9 mouse cellular contexts compared by ENCODE assay signal in genomic region chr9:107961881-107962280, GRCm38 (mm10). TPM values are rescaled to one million over a fixed set of nuclear protein-coding genes. Genes with fewer than 3 reads are reported as not detected.
A peak's percentile ranks its signal among the peaks of the same experiment; 100 is the strongest.
DNase-seq lines count a peak whose midpoint lies in the region; ATAC-seq and TF ChIP-seq lines count a peak whose summit lies in the region.
"Had no signal": no experiment of that assay in that cellular context is flagged by ENCODE, and none has a peak within 500 bp of the region (broad histone marks: within the 10 kb centered on the region; RNA-seq: fewer than 3 reads in every experiment).

No protein-coding gene starts in this region.

- TF ChIP-seq CTCF in MEL (IDR thresholded peaks at IDR 0.05 in 2 of 3, conservative IDR thresholded peaks at IDR 0.05 in 1 of 3; ENCODE audit: control insufficient read depth in 1 of 3, insufficient read depth in 1 of 3, low read depth in 2 of 3, low read length in 3 of 3, poor library complexity in 1 of 3, severe bottlenecking in 1 of 3), result peak in 2 of 3 experiments; percentile 39; a peak in 3 of 6 replicates

- 0 out of 2 replicates have a peak overlapping the region, but pooled peaks have one; percentile 36 for H3K9ac ChIP-seq in heart, embryonic 12.5 days
- no peak overlapping the region for H3K9ac ChIP-seq in heart, embryonic 11.5 days (ENCODE audit: low read depth, low read length)
- H3K9ac ChIP-seq in MEL (ENCODE audit: control insufficient read depth, low read depth, low read length, poor library complexity, severe bottlenecking), result no peak overlapping the region
- H3K9ac ChIP-seq: neural tube, embryonic 12.5 days had no signal

- H3K4me1 ChIP-seq in heart, embryonic 12.5 days (replicated peaks), result peaks cover 16% of the 10 kb centered on the region
- H3K4me1 ChIP-seq in heart, embryonic 11.5 days (ENCODE audit: control insufficient read depth, insufficient read depth, low read length), result peaks cover 8% of the 10 kb centered on the region; the same call in 1 of the 2 replicates
- H3K4me1 ChIP-seq in MEL (ENCODE audit: control insufficient read depth in 1 of 2, insufficient read depth in 2 of 2, low read length in 2 of 2), result no peaks in the 10 kb centered on the region

- peak; percentile 19; the same call in 1 of the 2 replicates for ATAC-seq in heart, embryonic 12.5 days (ENCODE audit: insufficient number of reproducible peaks, low FRiP score)
- ATAC-seq in heart, embryonic 11.5 days (replicated peaks; ENCODE audit: insufficient number of reproducible peaks, low FRiP score, low TSS enrichment), result no peak

- H3K4me2 ChIP-seq in heart, embryonic 12.5 days, result no peak overlapping the region
- H3K4me2 ChIP-seq in heart, embryonic 11.5 days, result no peak overlapping the region
- H3K4me2 ChIP-seq: neural tube, embryonic 12.5 days had no signal

- H3K79me2 ChIP-seq in MEL (ENCODE audit: control insufficient read depth, insufficient read depth, low read length, poor library complexity), result no peaks in the 10 kb centered on the region

- no peaks in the 10 kb centered on the region for H3K27me3 ChIP-seq in heart, embryonic 12.5 days (replicated peaks)
- H3K27me3 ChIP-seq in heart, embryonic 11.5 days (ENCODE audit: control insufficient read depth, insufficient read depth, low read length), result no peaks in the 10 kb centered on the region
- no peaks in the 10 kb centered on the region for H3K27me3 ChIP-seq in MEL (ENCODE audit: control insufficient read depth in 1 of 2, insufficient read depth in 2 of 2, low read length in 2 of 2)
- H3K27me3 ChIP-seq: neural tube, embryonic 12.5 days had no signal

- TF ChIP-seq RAD21 in MEL (IDR thresholded peaks at IDR 0.05; ENCODE audit: low read depth, low read length), result peak; percentile 22

- H3K36me3 ChIP-seq in heart, embryonic 12.5 days, result peaks cover 58% of the 10 kb centered on the region
- H3K36me3 ChIP-seq in heart, embryonic 11.5 days (ENCODE audit: control insufficient read depth, insufficient read depth, low read length), result peaks cover 26% of the 10 kb centered on the region; the same call in 1 of the 2 replicates
- H3K36me3 ChIP-seq in MEL (ENCODE audit: control insufficient read depth in 1 of 2, insufficient read depth in 2 of 2, low read length in 2 of 2), result peaks cover 0 to 16% of the 10 kb centered on the region in 2 experiments; a peak in 2 of 4 replicates

- 58% methylated on average over 5 of the region's 5 CpGs for WGBS in heart, embryonic 12.5 days
- WGBS in heart, embryonic 11.5 days (ENCODE audit: insufficient replicate concordance), result 60% methylated on average over 5 of the region's 5 CpGs

- no peak for TF ChIP-seq EP300 in MEL (IDR thresholded peaks at IDR 0.05; ENCODE audit: low read depth in 1 of 2, low read length in 2 of 2)

- no peak overlapping the region for H3K4me3 ChIP-seq in heart, embryonic 12.5 days
- H3K4me3 ChIP-seq in heart, embryonic 11.5 days (ENCODE audit: low read depth, low read length), result no peak overlapping the region
- no peak overlapping the region for H3K4me3 ChIP-seq in MEL (ENCODE audit: control insufficient read depth in 1 of 2, insufficient read depth in 1 of 2, low read depth in 2 of 2, low read length in 2 of 2)
- H3K4me3 ChIP-seq: neural tube, embryonic 12.5 days had no signal

- no peak overlapping the region for H3K27ac ChIP-seq in heart, embryonic 12.5 days (ENCODE audit: poor library complexity, severe bottlenecking)
- no peak overlapping the region for H3K27ac ChIP-seq in heart, embryonic 11.5 days (ENCODE audit: low read depth, low read length)
- no peak overlapping the region for H3K27ac ChIP-seq in MEL (ENCODE audit: control insufficient read depth, low read depth, low read length)
- H3K27ac ChIP-seq: neural tube, embryonic 12.5 days had no signal

- no peaks in the 10 kb centered on the region for H3K9me3 ChIP-seq in heart, embryonic 12.5 days (replicated peaks)
- H3K9me3 ChIP-seq in heart, embryonic 11.5 days (replicated peaks; ENCODE audit: control insufficient read depth, low read length), result no peaks in the 10 kb centered on the region
- no peaks in the 10 kb centered on the region for H3K9me3 ChIP-seq in MEL (replicated peaks; ENCODE audit: insufficient read depth, low read length)
- H3K9me3 ChIP-seq: neural tube, embryonic 12.5 days had no signal

- no peak for DNase-seq in MEL (ENCODE audit: low read depth, low spot score)
- peak; percentile 62 to 73 for DNase-seq in frontal cortex, postnatal 14 days (ENCODE audit: low spot score in 2 of 2)
- DNase-seq in left cerebral cortex, postnatal 10 days (ENCODE audit: extremely low spot score in 1 of 2, low spot score in 2 of 2), result peak; percentile 72 to 75
- peak; percentile 64 for DNase-seq in right cerebral cortex, postnatal 14 days
- DNase-seq in urinary bladder, postnatal 36 days (ENCODE audit: low spot score in 2 of 2), result no peak
- no peak for DNase-seq in kidney, postnatal 25 days

- TF ChIP-seq POLR2A in MEL (IDR thresholded peaks at IDR 0.05; ENCODE audit: control insufficient read depth in 1 of 2, insufficient read depth in 1 of 2, low read depth in 1 of 2, low read length in 2 of 2, poor library complexity in 1 of 2), result no peak

- intact Hi-C loops in left cerebral cortex, postnatal 10 days (cut with DNase I), result loop anchor here (1.0 to 5.0 kb wide), 3 partner anchors 61 to 105 kb away; partner anchors contain the start of gene Amigo3

TF ChIP-seq in MEL, 35 proteins besides CTCF, POLR2A, EP300 and RAD21:
- TF ChIP-seq BHLHE40 (IDR thresholded peaks at IDR 0.05; ENCODE audit: borderline replicate concordance, low read depth, low read length) (no peak), MEF2A (IDR thresholded peaks at IDR 0.05; ENCODE audit: extremely low read depth, insufficient replicate concordance, low read depth, low read length, poor library complexity, severe bottlenecking) (no peak), SMC3 (IDR thresholded peaks at IDR 0.05; ENCODE audit: low read depth, low read length) (peak; percentile 33), MAX (IDR thresholded peaks at IDR 0.05; ENCODE audit: low read length) (no peak), MAZ (IDR thresholded peaks at IDR 0.05; ENCODE audit: low read depth, low read length) (no peak)

RNA-seq across cellular contexts. Expression of gene Traip, which starts 11.9 kb away (rescaled TPM):
- 12.4 and 13.1 TPM in 2 replicates for polyA plus RNA-seq in heart, embryonic 12.5 days (2016; fragmentation: Nextera tagmentation; extraction: Ambion mirVana)
- polyA plus RNA-seq in heart, embryonic 11.5 days (2014; fragmentation: Nextera tagmentation; extraction: Ambion mirVana), result 14.5 and 16.7 TPM in 2 replicates
- 37.3 and 43.6 TPM in 2 replicates for total RNA-seq in MEL (2012; rRNA removed)
- polyA plus RNA-seq in MEL (2012; ENCODE audit: insufficient read depth in 1 of 2, insufficient read length in 2 of 2, low read depth in 1 of 2, low replicate concordance in 2 of 2, missing spikeins in 1 of 2), result 10 to 100 TPM in 1 of 2 experiments, not detected in 1; 65.2 TPM
- 10 to 100 TPM; 16.4 to 17.7 TPM for total RNA-seq in left cerebral cortex, postnatal 10 days (2021)

RNA-seq across cellular contexts. Expression of gene Uba7, which starts 13.4 kb away (rescaled TPM):
- 42.9 and 45.7 TPM in 2 replicates for polyA plus RNA-seq in heart, embryonic 12.5 days (2016; fragmentation: Nextera tagmentation; extraction: Ambion mirVana)
- polyA plus RNA-seq in heart, embryonic 11.5 days (2014; fragmentation: Nextera tagmentation; extraction: Ambion mirVana), result 43.9 and 47.8 TPM in 2 replicates
- total RNA-seq in MEL (2012; rRNA removed), result 15.8 and 18.1 TPM in 2 replicates
- 10 to 100 TPM in 1 of 2 experiments, not detected in 1; 44.1 TPM for polyA plus RNA-seq in MEL (2012; ENCODE audit: insufficient read depth in 1 of 2, insufficient read length in 2 of 2, low read depth in 1 of 2, low replicate concordance in 2 of 2, missing spikeins in 1 of 2)
- 1 to 10 TPM; 2.4 to 2.6 TPM for total RNA-seq in left cerebral cortex, postnatal 10 days (2021)

RNA-seq across cellular contexts. Expression of gene Gm20661, which starts 21.0 kb away (rescaled TPM):
- polyA plus RNA-seq in heart, embryonic 12.5 days (2016; fragmentation: Nextera tagmentation; extraction: Ambion mirVana), result 4.4 and 5.2 TPM in 2 replicates
- 3.2 and 4.0 TPM in 2 replicates for polyA plus RNA-seq in heart, embryonic 11.5 days (2014; fragmentation: Nextera tagmentation; extraction: Ambion mirVana)
- total RNA-seq in MEL (2012; rRNA removed), result 0.26 and 0.35 TPM in 2 replicates
- under 1 TPM in 1 of 2 experiments, not detected in 1; 0.85 TPM for polyA plus RNA-seq in MEL (2012; ENCODE audit: insufficient read depth in 1 of 2, insufficient read length in 2 of 2, low read depth in 1 of 2, low replicate concordance in 2 of 2, missing spikeins in 1 of 2)
- under 1 TPM; 0.30 to 0.39 TPM for total RNA-seq in left cerebral cortex, postnatal 10 days (2021)

RNA-seq across cellular contexts. Expression of gene Inka1, which starts 23.8 kb away (rescaled TPM):
- polyA plus RNA-seq in heart, embryonic 12.5 days (2016; fragmentation: Nextera tagmentation; extraction: Ambion mirVana), result 41.9 and 43.9 TPM in 2 replicates
- polyA plus RNA-seq in heart, embryonic 11.5 days (2014; fragmentation: Nextera tagmentation; extraction: Ambion mirVana), result 66.6 and 66.8 TPM in 2 replicates
- total RNA-seq in MEL (2012; rRNA removed), result 54.1 and 65.3 TPM in 2 replicates
- 10 to 100 TPM in 1 of 2 experiments, not detected in 1; 60.7 TPM for polyA plus RNA-seq in MEL (2012; ENCODE audit: insufficient read depth in 1 of 2, insufficient read length in 2 of 2, low read depth in 1 of 2, low replicate concordance in 2 of 2, missing spikeins in 1 of 2)
- total RNA-seq in left cerebral cortex, postnatal 10 days (2021), result 1 to 10 TPM; 4.3 to 5.1 TPM

RNA-seq across cellular contexts. Expression of gene Camkv, which starts 26.4 kb away (rescaled TPM):
- 0.39 and 0.56 TPM in 2 replicates for polyA plus RNA-seq in heart, embryonic 12.5 days (2016; fragmentation: Nextera tagmentation; extraction: Ambion mirVana)
- 0.46 and 0.70 TPM in 2 replicates for polyA plus RNA-seq in heart, embryonic 11.5 days (2014; fragmentation: Nextera tagmentation; extraction: Ambion mirVana)
- 0.08 and 0.39 TPM in 2 replicates for total RNA-seq in MEL (2012; rRNA removed)
- polyA plus RNA-seq in MEL (2012; ENCODE audit: insufficient read depth in 1 of 2, insufficient read length in 2 of 2, low read depth in 1 of 2, low replicate concordance in 2 of 2, missing spikeins in 1 of 2), result under 1 TPM in 1 of 2 experiments, not detected in 1; 0.14 TPM
- 100 to 1,000 TPM; 434 to 435 TPM for total RNA-seq in left cerebral cortex, postnatal 10 days (2021)

Comparison
In these comparisons a context has a peak if more than half of its experiments do, and no peak if none do; other contexts are left out.
1. DNase-seq: peak in frontal cortex, postnatal 14 days (2 of 2), left cerebral cortex, postnatal 10 days (2 of 2) and right cerebral cortex, postnatal 14 days (single experiment); none in MEL (single experiment), urinary bladder, postnatal 36 days (0 of 2) and kidney, postnatal 25 days (0 of 2).